In genomic region chr15:102698193-102698592, GRCm38 (mm10) we compare ENCODE assay signal across 8 mouse cellular contexts. TPM values are rescaled to one million over a fixed set of nuclear protein-coding genes. Genes with fewer than 3 reads are reported as not detected.
DNase-seq lines count a peak whose midpoint lies in the region; ATAC-seq and TF ChIP-seq lines count a peak whose summit lies in the region.

No protein-coding gene starts in this region.

- peak; percentile 71 to 72 for DNase-seq in B cell, adult 2 months
- peak; percentile 36 for DNase-seq in T-cell, adult 2 months (ENCODE audit: low spot score)
- peak; percentile 73 for DNase-seq in gastrocnemius, postnatal 36 days
- peak; percentile 83 to 87 for DNase-seq in kidney, postnatal 25 days
- no peak for DNase-seq in liver, embryonic 14.5 days (ENCODE audit: low read depth in 3 of 3, low spot score in 3 of 3)
- peak; percentile 79 for DNase-seq in retina, embryonic 14.5 days (ENCODE audit: low spot score)
- peak; percentile 61 to 71 for DNase-seq in thymus, postnatal 36 days

- H3K4me1 ChIP-seq in liver, embryonic 14.5 days (replicated peaks; ENCODE audit: control insufficient read depth in 2 of 2, insufficient read depth in 2 of 2, low read length in 1 of 2) = no peaks in the 10 kb centered on the region

- ATAC-seq in common myeloid progenitor, adult 5-6 weeks (replicated peaks; ENCODE audit: low read depth, poor library complexity, severe bottlenecking) = peak; percentile 75
- no peak for ATAC-seq in liver, embryonic 14.5 days (ENCODE audit: insufficient read depth)

- no peaks in the 10 kb centered on the region for H3K36me3 ChIP-seq in liver, embryonic 14.5 days (replicated peaks; ENCODE audit: control insufficient read depth, insufficient read depth, low read depth)

- no peak overlapping the region for H3K4me2 ChIP-seq in liver, embryonic 14.5 days (ENCODE audit: low read depth)

- no peak overlapping the region for H3K27ac ChIP-seq in liver, embryonic 14.5 days

- peaks cover 44% of the 10 kb centered on the region for H3K27me3 ChIP-seq in liver, embryonic 14.5 days (ENCODE audit: control insufficient read depth, insufficient read depth, low read length)

- intact Hi-C loops in gastrocnemius, postnatal 36 days (cut with DNase I) = loop anchor here (1.0 kb wide), 1 partner anchor 42 kb away; no protein-coding TSS in a partner anchor

- no peak overlapping the region for H3K4me3 ChIP-seq in liver, embryonic 14.5 days (ENCODE audit: insufficient read depth in 1 of 2, low read depth in 2 of 2, low read length in 2 of 2)

- 2% methylated on average over 11 of the region's 11 CpGs for WGBS in liver, embryonic 14.5 days (ENCODE audit: insufficient replicate concordance)

- H3K9ac ChIP-seq in liver, embryonic 14.5 days (replicated peaks) = no peak overlapping the region

- no peaks in the 10 kb centered on the region for H3K9me3 ChIP-seq in liver, embryonic 14.5 days (ENCODE audit: control insufficient read depth, low read length)

- peak; percentile 84 for TF ChIP-seq CTCF in liver, embryonic 14.5 days (IDR thresholded peaks at IDR 0.05; ENCODE audit: low read depth)

- TF ChIP-seq EP300 in liver, embryonic 14.5 days (IDR thresholded peaks at IDR 0.05; ENCODE audit: low read depth) = no peak

RNA-seq across cellular contexts. Expression of gene Calcoco1, which starts 23.8 kb away (rescaled TPM):
- 21.2 and 23.2 TPM in 2 replicates for total RNA-seq in common myeloid progenitor, adult 5-6 weeks (2017)
- 10 to 100 TPM; 57.9 to 72.7 TPM for total RNA-seq in gastrocnemius, postnatal 36 days (2021)
- polyA plus RNA-seq in liver, embryonic 14.5 days (2012; rRNA removed) = 5.6 and 5.7 TPM in 2 replicates
- 8.4 TPM in 2 replicates for polyA plus RNA-seq in liver, embryonic 14.5 days (2014; fragmentation: Nextera tagmentation; extraction: Ambion mirVana)

RNA-seq across cellular contexts. Expression of gene Atp5g2, which starts 26.0 kb away (rescaled TPM):
- 24.4 and 33.1 TPM in 2 replicates for total RNA-seq in common myeloid progenitor, adult 5-6 weeks (2017)
- 10 to 100 TPM; 12.7 to 29.6 TPM for total RNA-seq in gastrocnemius, postnatal 36 days (2021)
- polyA plus RNA-seq in liver, embryonic 14.5 days (2012; rRNA removed) = 126 and 227 TPM in 2 replicates
- polyA plus RNA-seq in liver, embryonic 14.5 days (2014; fragmentation: Nextera tagmentation; extraction: Ambion mirVana) = 38.4 and 42.3 TPM in 2 replicates

Comparison
In these comparisons a context has a peak if more than half of its experiments do, and no peak if none do; other contexts are left out.
1. DNase-seq: peak in B cell, adult 2 months (2 of 2), T-cell, adult 2 months (single experiment), gastrocnemius, postnatal 36 days (2 of 2), kidney, postnatal 25 days (2 of 2), retina, embryonic 14.5 days (single experiment) and thymus, postnatal 36 days (2 of 2); none in liver, embryonic 14.5 days (0 of 3).